Mouse (Mus musculus) kidney, adult 2 months (tissue): ENCODE measurements around the gene Prdx2.

ENCODE experiments used
- CTCF ChIP-seq: fragments of 200-500 bp; conservative IDR thresholded peaks from 2 replicates; pipeline ENCODE4 v1.5.1; 2011; ENCODE audit warnings: low read depth, mild to moderate bottlenecking, control low read depth, low read length, moderate library complexity, mixed read lengths; ENCODE audit not compliant: insufficient read depth, insufficient read length
- POLR2A ChIP-seq: fragments of 200-500 bp; IDR thresholded peaks from one replicate; pipeline ENCODE4 v1.6.1; 2011; ENCODE audit warnings: low read depth, low read length, control low read depth

- TF ChIP-seq CTCF (no peak), POLR2A (no peak)
These were observed 23.5 kb upstream of the Prdx2 start for GRCm38 (mm10) chr8:84945633-84946527.
